Comparison of ENCODE assay signal across 19 mouse cellular contexts in the genomic region with DNA sequence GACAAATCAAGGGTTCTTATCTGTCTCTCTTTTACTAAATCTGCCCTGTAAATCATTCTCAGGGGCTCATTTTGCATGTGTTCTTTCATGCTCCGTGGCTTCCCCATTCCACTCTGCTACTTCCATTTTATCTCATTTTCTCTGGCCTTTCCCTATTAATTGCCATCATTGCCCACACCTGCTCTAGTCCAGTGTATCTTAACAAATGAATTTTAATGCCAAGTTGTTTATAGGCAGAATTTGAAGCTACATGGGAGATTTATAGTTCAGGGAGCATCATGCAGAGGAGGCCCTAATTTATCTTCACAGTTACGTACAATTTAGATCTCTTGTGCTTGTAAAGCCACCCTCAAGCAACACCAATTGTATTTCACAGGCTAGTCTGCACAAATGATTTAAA.
"Had no signal": no experiment of that assay in that cellular context is flagged by ENCODE, and none has a peak within 500 bp of the region (broad histone marks: within the 10 kb centered on the region; RNA-seq: fewer than 3 reads in every experiment).

No protein-coding gene starts in this region.

- H3K4me3 ChIP-seq: liver, embryonic 13.5 days; liver, embryonic 15.5 days; midbrain, embryonic 10.5 days; midbrain, embryonic 12.5 days; myocyte had no signal

- H3K4me1 ChIP-seq: liver, embryonic 13.5 days; liver, embryonic 15.5 days; midbrain, embryonic 10.5 days; midbrain, embryonic 12.5 days had no signal

- H3K36me3 ChIP-seq: liver, embryonic 13.5 days; liver, embryonic 15.5 days; midbrain, embryonic 10.5 days; midbrain, embryonic 12.5 days had no signal

- H3K9me3 ChIP-seq: liver, embryonic 13.5 days; liver, embryonic 15.5 days; midbrain, embryonic 10.5 days; midbrain, embryonic 12.5 days had no signal

- H3K4me2 ChIP-seq: liver, embryonic 11.5 days; liver, embryonic 13.5 days; liver, embryonic 15.5 days; lung, embryonic 14.5 days; midbrain, embryonic 12.5 days had no signal

- DNase-seq: liver, embryonic 13.5 days; lung, adult 18-20 months; lung, embryonic 14.5 days; lung, postnatal 10 days; lung, postnatal 4 days; retina, postnatal 1 day; right cerebral cortex, adult 18-20 months; right cerebral cortex, postnatal 25 days; right cerebral cortex, postnatal 4 days; spleen, adult 18-20 months; thymus, adult 18-20 months; thymus, postnatal 14 days; thymus, postnatal 36 days had no signal

- H3K27me3 ChIP-seq: liver, embryonic 13.5 days; liver, embryonic 15.5 days; midbrain, embryonic 12.5 days had no signal

- ATAC-seq: midbrain, embryonic 16.5 days had no signal

- H3K9ac ChIP-seq: liver, embryonic 13.5 days; liver, embryonic 15.5 days; lung, embryonic 14.5 days; midbrain, embryonic 12.5 days had no signal

- H3K27ac ChIP-seq: liver, embryonic 13.5 days; liver, embryonic 15.5 days; midbrain, embryonic 10.5 days; midbrain, embryonic 12.5 days had no signal
